Mouse (Mus musculus) limb, embryonic 15.5 days (tissue): ENCODE results near the gene Ccdc181. TPM values are rescaled to one million over a fixed set of nuclear protein-coding genes. Genes with fewer than 3 reads are reported as not detected.
A peak's percentile ranks its signal among the peaks of the same experiment; 100 is the strongest.

ENCODE experiments used
- ATAC-seq: fragments of 200-750 bp; cut with Nextera tagmentation; 2 replicates; pipeline ENCODE4 v1.8.0; 2017; ENCODE audit warnings: low read depth, moderate TSS enrichment; ENCODE audit not compliant: insufficient number of reproducible peaks, low FRiP score, low TSS enrichment
- H3K27ac ChIP-seq: fragments of 300-500 bp; sonication (generic); 2 replicates; pipeline ENCODE4 v1.5.1; 2015; ENCODE audit warnings: moderate library complexity, mild to moderate bottlenecking, inconsistent platforms
- H3K27me3 ChIP-seq: fragments of 300-500 bp; sonication (generic); 2 replicates; pipeline ENCODE4 v1.6.1; 2015; ENCODE audit warnings: inconsistent platforms
- H3K36me3 ChIP-seq: fragments of 300-500 bp; sonication (generic); 2 replicates; pipeline ENCODE4 v1.6.1; 2015; ENCODE audit warnings: inconsistent platforms
- H3K4me1 ChIP-seq: fragments of 300-500 bp; sonication (generic); 2 replicates; pipeline ENCODE4 v1.6.1; 2015; ENCODE audit warnings: inconsistent platforms
- H3K4me2 ChIP-seq: fragments of 300-500 bp; sonication (generic); 2 replicates; pipeline ENCODE4 v1.6.1; 2015; ENCODE audit warnings: mild to moderate bottlenecking, inconsistent platforms
- H3K4me3 ChIP-seq: fragments of 300-500 bp; sonication (generic); 2 replicates; pipeline ENCODE4 v1.5.1; 2015; ENCODE audit warnings: mild to moderate bottlenecking, inconsistent platforms
- H3K9ac ChIP-seq: fragments of 300-500 bp; sonication (generic); 2 replicates; pipeline ENCODE4 v1.6.1; 2015; ENCODE audit warnings: inconsistent platforms
- H3K9me3 ChIP-seq: fragments of 300-500 bp; sonication (generic); 2 replicates; pipeline ENCODE4 v1.6.1; 2016; ENCODE audit warnings: inconsistent platforms
- whole genome bisulfite sequencing: fragments of 180-500 bp; shearing (Covaris S2); methylation state at CpG from one replicate; pipeline ENCODE4 v1.1.7; 2015; 5-methylcytosine and 5-hydroxymethylcytosine counted together
- polyA plus RNA-seq: library from polyadenylated mRNA; unstranded; fragments of >200 nt; fragmentation: Nextera tagmentation; extraction: Ambion mirVana; gene quantifications from 2 replicates; pipeline ENCODE4 v1.2.1, GENCODE M21; 2015

The Ccdc181 gene
- polyA plus RNA-seq, 1 experiment from 2014 or later, result 6.4 TPM

DNA sequence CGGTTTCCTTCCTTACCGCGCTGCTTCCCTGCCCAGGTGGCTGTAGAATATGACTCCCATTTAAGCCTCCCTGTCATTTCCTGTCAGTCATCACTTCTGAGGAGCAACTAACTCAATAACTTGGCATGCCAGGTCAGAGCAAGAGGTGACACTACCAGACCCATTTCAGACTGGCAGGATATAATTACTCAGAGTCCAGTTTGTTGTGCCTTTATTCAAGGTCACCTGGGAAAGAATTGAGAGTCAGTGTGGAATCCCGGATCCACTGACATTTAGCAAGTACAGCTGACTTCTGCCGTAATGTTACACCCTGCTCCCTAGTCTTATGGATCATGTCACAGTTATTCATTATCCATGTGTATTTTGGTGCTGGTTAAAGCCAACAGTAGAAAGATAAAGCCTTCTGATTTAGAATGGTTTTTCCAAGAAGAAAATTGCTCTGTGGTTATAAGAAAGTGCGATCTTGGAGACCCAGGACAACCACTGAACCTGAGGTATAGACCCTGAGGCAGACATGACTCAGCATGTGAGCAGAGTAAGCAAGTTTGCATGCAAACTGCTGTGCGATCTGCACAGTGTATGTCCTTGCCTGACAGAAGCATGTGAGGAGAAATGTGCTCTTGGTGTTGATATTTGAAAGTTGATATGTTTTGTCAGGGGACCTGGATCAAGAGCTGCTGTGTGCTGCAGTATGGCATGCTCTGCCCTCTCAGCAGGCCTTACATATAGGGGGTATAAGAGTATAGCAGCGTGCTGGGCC, 24.8 kb upstream of the Ccdc181 start:
- 46% methylated on average over 8 of the region's 8 CpGs for WGBS
- Histone ChIP-seq H3K4me1 (peaks cover 21% of the 10 kb centered on the region), H3K9ac (no peak overlapping the region), H3K4me3 (peak overlapping the region; percentile 82), H3K27me3 (no peaks in the 10 kb centered on the region), H3K27ac (no peak overlapping the region), H3K36me3 (no peaks in the 10 kb centered on the region), H3K4me2 (peak overlapping the region; percentile 79), H3K9me3 (no peaks in the 10 kb centered on the region)
- ATAC-seq, result no peak

- Histone ChIP-seq H3K36me3 (no peaks in the 10 kb centered on the region), H3K4me3 (no peak overlapping the region), H3K27me3 (no peaks in the 10 kb centered on the region), H3K4me2 (no peak overlapping the region), H3K9ac (no peak overlapping the region), H3K9me3 (no peaks in the 10 kb centered on the region), H3K4me1 (peaks cover 21% of the 10 kb centered on the region), H3K27ac (no peak overlapping the region)
- WGBS, result 85% methylated on average over 1 of the region's 1 CpGs
- no peak for ATAC-seq
Measured at GRCm38 (mm10) chr1:164251438-164251837, 23.9 kb upstream of the Ccdc181 start.

DNA sequence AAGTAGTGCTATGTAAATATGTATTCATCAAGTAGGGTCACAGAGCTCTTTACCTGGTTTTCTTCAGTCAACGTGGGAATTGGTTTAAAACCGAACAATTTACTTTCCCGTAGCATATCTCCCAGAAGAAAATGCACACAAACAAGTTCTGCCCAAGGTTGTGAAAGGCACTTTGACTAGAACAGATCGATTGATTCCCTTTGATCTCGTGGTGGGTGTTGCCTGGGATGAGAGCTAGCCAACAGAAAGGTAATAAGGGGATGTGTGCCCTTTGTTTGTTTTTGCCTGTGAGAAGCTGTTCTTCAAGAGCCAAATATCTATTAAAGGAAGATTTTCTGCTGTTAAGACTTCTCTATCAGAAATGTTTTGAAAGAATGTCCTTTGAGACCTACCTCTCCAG, 22.8 kb upstream of the Ccdc181 start:
- ATAC-seq, result no peak
- Histone ChIP-seq H3K4me1 (peaks cover 21% of the 10 kb centered on the region), H3K9me3 (no peaks in the 10 kb centered on the region), H3K4me3 (no peak overlapping the region), H3K36me3 (peaks cover 9% of the 10 kb centered on the region; the same call in 1 of the 2 replicates), H3K4me2 (no peak overlapping the region), H3K27me3 (no peaks in the 10 kb centered on the region), H3K27ac (no peak overlapping the region), H3K9ac (no peak overlapping the region)
- WGBS, result 60% methylated on average over 5 of the region's 5 CpGs

- Histone ChIP-seq H3K27ac (no peak overlapping the region), H3K4me2 (no peak overlapping the region), H3K9ac (no peak overlapping the region), H3K36me3 (peaks cover 17% of the 10 kb centered on the region; the same call in 1 of the 2 replicates), H3K4me1 (peaks cover 12% of the 10 kb centered on the region), H3K27me3 (no peaks in the 10 kb centered on the region), H3K4me3 (no peak overlapping the region), H3K9me3 (no peaks in the 10 kb centered on the region)
- ATAC-seq, result no peak
- WGBS, result 85% methylated on average over 3 of the region's 3 CpGs
Measured at GRCm38 (mm10) chr1:164254836-164255235, 20.5 kb upstream of the Ccdc181 start.

- peaks cover 35% of the 10 kb centered on the region for H3K36me3 ChIP-seq
- no peak overlapping the region for H3K4me3 ChIP-seq
- no peaks in the 10 kb centered on the region for H3K9me3 ChIP-seq
- no peaks in the 10 kb centered on the region for H3K27me3 ChIP-seq
- ATAC-seq, result no peak
- WGBS, result 73% methylated on average over 16 of the region's 16 CpGs
- H3K9ac ChIP-seq, result no peak overlapping the region
- H3K4me1 ChIP-seq, result no peaks in the 10 kb centered on the region
- no peak overlapping the region for H3K27ac ChIP-seq
- no peak overlapping the region for H3K4me2 ChIP-seq
Measured at GRCm38 (mm10) chr1:164260171-164261028, 15.0 kb upstream of the Ccdc181 start.

DNA sequence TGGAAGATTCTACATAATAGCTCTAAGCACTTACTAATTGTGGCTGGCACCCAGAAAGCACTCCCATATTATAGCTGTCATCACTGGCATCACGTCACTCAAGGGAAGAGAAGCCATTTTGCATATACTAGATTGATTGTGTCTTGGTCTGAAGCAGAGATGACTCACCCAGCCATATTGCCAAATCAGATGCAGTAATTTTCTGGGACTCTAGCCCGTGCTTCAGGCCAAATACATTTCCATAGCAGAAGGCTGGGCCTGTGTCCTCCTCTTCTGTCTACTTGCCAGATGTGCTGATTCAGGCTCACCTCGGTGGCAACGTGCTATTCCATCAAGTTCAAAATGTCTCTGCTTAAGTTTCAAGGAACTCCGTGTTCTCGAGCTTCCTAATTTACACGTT, 13.8 kb upstream of the Ccdc181 start:
- Histone ChIP-seq H3K9ac (no peak overlapping the region), H3K4me3 (no peak overlapping the region), H3K27ac (no peak overlapping the region), H3K27me3 (no peaks in the 10 kb centered on the region), H3K4me2 (no peak overlapping the region), H3K9me3 (no peaks in the 10 kb centered on the region), H3K36me3 (peaks cover 35% of the 10 kb centered on the region), H3K4me1 (no peaks in the 10 kb centered on the region)
- no peak for ATAC-seq
- 68% methylated on average over 7 of the region's 7 CpGs for WGBS

- H3K27ac ChIP-seq, result no peak overlapping the region
- H3K9ac ChIP-seq, result no peak overlapping the region
- H3K36me3 ChIP-seq, result no peaks in the 10 kb centered on the region
- ATAC-seq, result no peak
- H3K9me3 ChIP-seq, result no peaks in the 10 kb centered on the region
- WGBS, result 82% methylated on average over 7 of the region's 7 CpGs
- H3K4me2 ChIP-seq, result no peak overlapping the region
- H3K27me3 ChIP-seq, result no peaks in the 10 kb centered on the region
- H3K4me1 ChIP-seq, result peaks cover 7% of the 10 kb centered on the region; the same call in 1 of the 2 replicates
- no peak overlapping the region for H3K4me3 ChIP-seq
Measured at GRCm38 (mm10) chr1:164270941-164271340, 4.4 kb upstream of the Ccdc181 start.

DNA sequence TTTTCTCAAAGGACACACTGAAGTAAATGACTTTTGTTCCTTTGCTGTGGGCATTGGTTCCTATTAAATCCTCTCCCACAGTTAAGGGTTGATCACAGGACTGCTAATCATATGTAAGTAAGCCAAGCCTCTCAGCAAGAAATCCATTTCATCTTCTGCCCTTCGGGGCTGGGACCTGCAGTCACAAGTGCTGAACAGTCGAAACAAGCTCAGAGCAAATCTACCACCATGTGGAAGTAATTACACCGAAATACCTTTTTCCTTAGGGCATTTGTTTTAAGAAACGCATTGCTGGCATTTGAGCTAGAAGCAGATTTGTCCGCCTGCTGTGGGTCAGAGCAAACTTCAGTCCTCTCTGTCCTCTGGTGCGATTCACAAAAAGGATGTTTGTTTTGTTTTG, 1.7 kb upstream of the Ccdc181 start:
- Histone ChIP-seq H3K4me1 (peaks cover 7% of the 10 kb centered on the region; the same call in 1 of the 2 replicates), H3K27me3 (no peaks in the 10 kb centered on the region), H3K4me2 (no peak overlapping the region), H3K27ac (no peak overlapping the region), H3K36me3 (no peaks in the 10 kb centered on the region), H3K4me3 (no peak overlapping the region), H3K9me3 (no peaks in the 10 kb centered on the region), H3K9ac (no peak overlapping the region)
- no peak for ATAC-seq
- WGBS, result 8% methylated on average over 6 of the region's 6 CpGs

DNA sequence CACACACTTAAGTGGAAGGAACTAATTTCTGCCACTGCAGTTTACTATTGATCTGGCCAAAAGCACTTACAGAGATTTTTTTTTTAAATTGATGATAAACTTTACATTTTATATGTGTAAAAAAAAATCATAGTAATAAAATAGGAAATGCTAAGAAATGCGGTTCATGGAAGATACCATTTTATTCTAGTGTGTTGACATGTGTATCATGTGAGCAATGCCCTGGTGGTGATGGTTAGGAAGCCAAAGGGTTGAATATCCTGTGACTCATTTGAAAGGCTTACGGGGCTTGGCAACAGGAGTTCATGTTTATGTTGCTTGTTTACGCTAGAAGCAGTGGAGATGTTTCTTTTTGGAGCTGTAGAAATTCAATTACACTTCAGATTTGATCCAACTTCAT, 1.2 kb downstream of the Ccdc181 start:
- 83% methylated on average over 3 of the region's 3 CpGs for whole genome bisulfite sequencing
- no peaks in the 10 kb centered on the region for H3K36me3 ChIP-seq
- H3K4me1 ChIP-seq, result peaks cover 7% of the 10 kb centered on the region; the same call in 1 of the 2 replicates

DNA sequence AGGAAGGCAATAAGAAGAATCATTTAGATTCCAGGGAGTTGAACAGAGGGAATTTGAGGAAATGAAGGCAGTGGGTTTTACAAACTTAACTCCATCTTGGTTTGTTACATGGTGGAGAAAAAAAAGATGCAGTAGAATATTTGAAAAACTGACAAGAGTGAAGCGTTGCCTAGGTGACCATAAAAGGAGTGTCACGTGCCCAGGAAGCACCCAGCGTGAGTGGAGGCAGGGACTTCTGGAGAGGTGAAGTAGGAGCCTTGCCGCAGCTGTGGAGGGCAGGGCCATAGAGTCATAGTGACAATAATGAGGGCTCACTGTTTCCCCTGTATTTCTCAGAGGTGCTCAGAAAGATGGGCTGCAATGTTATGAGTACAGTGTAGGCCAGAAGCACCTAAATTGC, 3.9 kb downstream of the Ccdc181 start:
- Histone ChIP-seq H3K4me1 (peaks cover 7% of the 10 kb centered on the region; the same call in 1 of the 2 replicates), H3K9ac (no peak overlapping the region), H3K4me2 (no peak overlapping the region), H3K36me3 (no peaks in the 10 kb centered on the region), H3K27me3 (no peaks in the 10 kb centered on the region), H3K27ac (no peak overlapping the region), H3K9me3 (no peaks in the 10 kb centered on the region), H3K4me3 (no peak overlapping the region)
- 54% methylated on average over 4 of the region's 4 CpGs for WGBS
- ATAC-seq, result no peak

More for the DNA sequence above, 1.2 kb downstream of the Ccdc181 start:
- Histone ChIP-seq H3K27ac (no peak overlapping the region), H3K9me3 (no peaks in the 10 kb centered on the region), H3K9ac (no peak overlapping the region), H3K4me2 (no peak overlapping the region), H3K4me3 (no peak overlapping the region), H3K27me3 (no peaks in the 10 kb centered on the region)
- ATAC-seq, result no peak

GRCm38 (mm10) chr1:164284007-164284406, 8.6 kb downstream of the Ccdc181 start:
- 89% methylated on average over 3 of the region's 3 CpGs for WGBS
- no peak overlapping the region for H3K4me3 ChIP-seq
- ATAC-seq, result no peak

GRCm38 (mm10) chr1:164287406-164287805, 12.0 kb downstream of the Ccdc181 start:
- no peak overlapping the region for H3K4me3 ChIP-seq
- H3K27me3 ChIP-seq, result no peaks in the 10 kb centered on the region
- 70% methylated on average over 15 of the region's 15 CpGs for WGBS
- H3K27ac ChIP-seq, result no peak overlapping the region
- peaks cover 19% of the 10 kb centered on the region for H3K36me3 ChIP-seq
- ATAC-seq, result no peak
- H3K4me2 ChIP-seq, result no peak overlapping the region
- H3K9me3 ChIP-seq, result no peaks in the 10 kb centered on the region
- no peak overlapping the region for H3K9ac ChIP-seq
- no peaks in the 10 kb centered on the region for H3K4me1 ChIP-seq

More at GRCm38 (mm10) chr1:164284007-164284406, 8.6 kb downstream of the Ccdc181 start:
- no peaks in the 10 kb centered on the region for H3K9me3 ChIP-seq
- no peaks in the 10 kb centered on the region for H3K36me3 ChIP-seq
- no peaks in the 10 kb centered on the region for H3K4me1 ChIP-seq
- H3K4me2 ChIP-seq, result no peak overlapping the region
- no peak overlapping the region for H3K9ac ChIP-seq
- H3K27me3 ChIP-seq, result no peaks in the 10 kb centered on the region
- no peak overlapping the region for H3K27ac ChIP-seq
